Mouse (Mus musculus) small intestine, adult 2 months (tissue): ENCODE results near the gene Neu4.
"Not testable (repeated sequence)": the region's sequence is repeated elsewhere in the genome, so short reads cannot be mapped to it uniquely, and the experiment has no call there.

Experiments
- CTCF ChIP-seq: fragments of 200-500 bp; IDR thresholded peaks from 2 replicates; pipeline ENCODE4 v1.5.1; 2012; ENCODE audit warnings: low read depth, mild to moderate bottlenecking, control low read depth, inconsistent platforms, low read length, moderate library complexity, mixed read lengths; ENCODE audit not compliant: insufficient replicate concordance, insufficient read length; ENCODE audit errors: extremely low read depth
- POLR2A ChIP-seq: fragments of 200-500 bp; IDR thresholded peaks from 2 replicates; pipeline ENCODE4 v1.6.1; 2012; ENCODE audit warnings: low read depth, mild to moderate bottlenecking, control low read depth, inconsistent platforms, low read length, moderate library complexity

- TF ChIP-seq CTCF, POLR2A: not testable (repeated sequence)
Measured at GRCm38 (mm10) chr1:93980932-93981331, 39.3 kb upstream of the Neu4 start.
